Mouse (Mus musculus) lung, postnatal 10 days (tissue): ENCODE measurements around the gene Wdr66.
A peak's percentile ranks its signal among the peaks of the same experiment; 100 is the strongest.

Experiments used
- DNase-seq: peaks from one replicate; pipeline ENCODE4 v3.0.0; 2021

Gene Wdr66

GRCm38 (mm10) chr5:123317992-123318391 is 66.1 kb downstream of the Wdr66 start:
- DNase-seq: peak; percentile 52

- no peak for DNase-seq
Observed at GRCm38 (mm10) chr5:123320136-123320535, 68.2 kb downstream of the Wdr66 start.

- no peak for DNase-seq
Observed at GRCm38 (mm10) chr5:123324242-123324641, 72.3 kb downstream of the Wdr66 start.

GRCm38 (mm10) chr5:123326006-123326750 is 74.3 kb downstream of the Wdr66 start:
- peak; percentile 68 for DNase-seq

- peak; percentile 71 for DNase-seq
Observed at GRCm38 (mm10) chr5:123326751-123327148, 74.8 kb downstream of the Wdr66 start.

GRCm38 (mm10) chr5:123327686-123328085 is 75.8 kb downstream of the Wdr66 start:
- no peak for DNase-seq

- no peak for DNase-seq
Observed at GRCm38 (mm10) chr5:123333566-123333965, 81.7 kb downstream of the Wdr66 start.

- no peak for DNase-seq
Observed at GRCm38 (mm10) chr5:123336205-123336961, 84.5 kb downstream of the Wdr66 start.

- no peak for DNase-seq
Observed at GRCm38 (mm10) chr5:123338463-123338862, 86.6 kb downstream of the Wdr66 start.

- DNase-seq: peak; percentile 92
Observed at GRCm38 (mm10) chr5:123343707-123344627, 92.1 kb downstream of the Wdr66 start, which contains the start of gene Bcl7a. Bcl7a (plus strand) TSS chr5:123343834.

GRCm38 (mm10) chr5:123344628-123344962 is 92.7 kb downstream of the Wdr66 start:
- DNase-seq: no peak

GRCm38 (mm10) chr5:123344963-123345852 is 93.3 kb downstream of the Wdr66 start:
- peak; percentile 76 for DNase-seq

GRCm38 (mm10) chr5:123345853-123346654 is 94.2 kb downstream of the Wdr66 start:
- peak; percentile 93 for DNase-seq

- DNase-seq: no peak
Observed at GRCm38 (mm10) chr5:123346701-123347270, 94.9 kb downstream of the Wdr66 start.

- no peak for DNase-seq
Observed at GRCm38 (mm10) chr5:123347985-123348384, 96.1 kb downstream of the Wdr66 start.

- peak; percentile 74 for DNase-seq
Observed at GRCm38 (mm10) chr5:123350386-123350785, 98.5 kb downstream of the Wdr66 start.

- peak; percentile 73 for DNase-seq
Observed at GRCm38 (mm10) chr5:123355918-123356317, 104.0 kb downstream of the Wdr66 start.

- DNase-seq: no peak
Observed at GRCm38 (mm10) chr5:123357253-123357652, 105.4 kb downstream of the Wdr66 start.

GRCm38 (mm10) chr5:123359431-123359830 is 107.5 kb downstream of the Wdr66 start:
- DNase-seq: no peak

- DNase-seq: no peak
Observed at GRCm38 (mm10) chr5:123362911-123363310, 111.0 kb downstream of the Wdr66 start.
